Mouse (Mus musculus) embryonic facial prominence, embryonic 10.5 days (tissue): Measurements from ENCODE around the gene Camsap2. TPM values are rescaled to one million over a fixed set of nuclear protein-coding genes. Genes with fewer than 3 reads are reported as not detected.

Experiments used
- DNase-seq: peaks from one replicate; pipeline ENCODE4 v3.0.0-alpha.2; 2017; ENCODE audit warnings: low spot score
- H3K27ac ChIP-seq: fragments of 300-500 bp; sonication (generic); replicated peaks from 2 replicates; pipeline ENCODE4 v1.5.1; 2016; ENCODE audit warnings: mild to moderate bottlenecking
- H3K27me3 ChIP-seq: fragments of 300-500 bp; sonication (generic); replicated peaks from 2 replicates; pipeline ENCODE4 v1.6.1; 2016; ENCODE audit warnings: low read depth, mild to moderate bottlenecking; ENCODE audit not compliant: poor library complexity, severe bottlenecking
- H3K36me3 ChIP-seq: fragments of 300-500 bp; sonication (generic); replicated peaks from 2 replicates; pipeline ENCODE4 v1.6.1; 2016; ENCODE audit warnings: mild to moderate bottlenecking, moderate library complexity
- H3K4me1 ChIP-seq: fragments of 300-500 bp; sonication (generic); 2 replicates; pipeline ENCODE4 v1.6.1; 2016
- H3K4me3 ChIP-seq: fragments of 300-500 bp; sonication (generic); 2 replicates; pipeline ENCODE4 v1.5.1; 2016; ENCODE audit warnings: mild to moderate bottlenecking, moderate library complexity
- H3K9me3 ChIP-seq: fragments of 300-500 bp; sonication (generic); 2 replicates; pipeline ENCODE4 v1.6.1; 2016; ENCODE audit warnings: mild to moderate bottlenecking
- WGBS: fragments of 180-500 bp; shearing (Covaris S2); methylation state at CpG from one replicate; pipeline ENCODE4 v1.1.7; 2016; 5-methylcytosine and 5-hydroxymethylcytosine counted together
- polyA plus RNA-seq: library from polyadenylated mRNA; unstranded; fragments of >200 nt; fragmentation: Nextera tagmentation; extraction: Ambion mirVana; gene quantifications from 2 replicates; pipeline ENCODE4 v1.2.1, GENCODE M21; 2016

Camsap2 gene
- polyA plus RNA-seq, 1 experiment from 2014 or later, result 11.4 TPM

- Histone ChIP-seq H3K4me3 (no peak overlapping the region), H3K9me3 (no peaks in the 10 kb centered on the region), H3K36me3 (no peaks in the 10 kb centered on the region), H3K27ac (no peak overlapping the region), H3K4me1 (0 out of 2 replicates have a peak, but pooled peaks cover 2% of the 10 kb centered on the region), H3K27me3 (peaks cover 7% of the 10 kb centered on the region; the same call in 1 of the 2 replicates)
- no peak for DNase-seq
- 91% methylated on average over 5 of the region's 5 CpGs for WGBS
Measured at GRCm38 (mm10) chr1:136244469-136244868, 101.4 kb downstream of the Camsap2 start.

GRCm38 (mm10) chr1:136241801-136242200 lies 104.1 kb downstream of the Camsap2 start:
- Histone ChIP-seq H3K4me3 (no peak overlapping the region), H3K9me3 (no peaks in the 10 kb centered on the region), H3K27me3 (0 out of 2 replicates have a peak, but pooled peaks cover 4% of the 10 kb centered on the region), H3K4me1 (no peaks in the 10 kb centered on the region), H3K36me3 (no peaks in the 10 kb centered on the region), H3K27ac (no peak overlapping the region)
- no peak for DNase-seq
- 90% methylated on average over 7 of the region's 7 CpGs for WGBS

- peaks cover 23% of the 10 kb centered on the region; the same call in 1 of the 2 replicates for H3K27me3 ChIP-seq
- no peaks in the 10 kb centered on the region for H3K9me3 ChIP-seq
- WGBS, result 90% methylated on average over 4 of the region's 4 CpGs
- H3K27ac ChIP-seq, result no peak overlapping the region
- no peaks in the 10 kb centered on the region for H3K36me3 ChIP-seq
- no peak overlapping the region for H3K4me3 ChIP-seq
- DNase-seq, result no peak
- peaks cover 11% of the 10 kb centered on the region for H3K4me1 ChIP-seq
Measured at GRCm38 (mm10) chr1:136238495-136238894, 107.4 kb downstream of the Camsap2 start.

- Histone ChIP-seq H3K9me3 (no peaks in the 10 kb centered on the region), H3K27ac (peak overlapping the region; percentile 94), H3K4me1 (peaks cover 48% of the 10 kb centered on the region), H3K36me3 (no peaks in the 10 kb centered on the region), H3K27me3 (peaks cover 31% of the 10 kb centered on the region; the same call in 1 of the 2 replicates), H3K4me3 (peak overlapping the region; percentile 79)
- no peak for DNase-seq
- whole genome bisulfite sequencing, result 2% methylated on average over 9 of the region's 9 CpGs
Measured at GRCm38 (mm10) chr1:136234595-136235092, 111.3 kb downstream of the Camsap2 start.

GRCm38 (mm10) chr1:136233892-136234594 lies 111.9 kb downstream of the Camsap2 start, which contains the start of gene Inava:
Inava (minus strand) TSS chr1:136234264.
- H3K27ac ChIP-seq, result peak within 1 kb of the TSS; percentile 94
- no peaks in the 10 kb centered on the region for H3K36me3 ChIP-seq
- peaks cover 54% of the 10 kb centered on the region for H3K4me1 ChIP-seq
- H3K27me3 ChIP-seq, result peaks cover 31% of the 10 kb centered on the region; the same call in 1 of the 2 replicates
- WGBS, result under 1% methylated on average over 51 of the region's 51 CpGs
- H3K9me3 ChIP-seq, result no peaks in the 10 kb centered on the region
- H3K4me3 ChIP-seq, result peak within 1 kb of the TSS; percentile 79
- peak; percentile 92 for DNase-seq

- Histone ChIP-seq H3K4me3 (peak overlapping the region; percentile 79), H3K9me3 (no peaks in the 10 kb centered on the region), H3K27ac (peak overlapping the region; percentile 94), H3K27me3 (peaks cover 31% of the 10 kb centered on the region; the same call in 1 of the 2 replicates), H3K36me3 (no peaks in the 10 kb centered on the region; the same call in 1 of the 2 replicates), H3K4me1 (peaks cover 63% of the 10 kb centered on the region)
- peak; percentile 67 for DNase-seq
- under 1% methylated on average over 23 of the region's 23 CpGs for WGBS
Measured at GRCm38 (mm10) chr1:136232986-136233790, 112.7 kb downstream of the Camsap2 start.

GRCm38 (mm10) chr1:136232285-136232926 lies 113.5 kb downstream of the Camsap2 start:
- 3% methylated on average over 9 of the region's 9 CpGs for WGBS
- H3K4me3 ChIP-seq, result peak overlapping the region; percentile 79
- peak; percentile 59 for DNase-seq
- peaks cover 2% of the 10 kb centered on the region for H3K36me3 ChIP-seq
- H3K4me1 ChIP-seq, result peaks cover 68% of the 10 kb centered on the region
- H3K27ac ChIP-seq, result peak overlapping the region; percentile 94
- H3K9me3 ChIP-seq, result no peaks in the 10 kb centered on the region
- H3K27me3 ChIP-seq, result peaks cover 31% of the 10 kb centered on the region; the same call in 1 of the 2 replicates

- peaks cover 68% of the 10 kb centered on the region for H3K4me1 ChIP-seq
- DNase-seq, result no peak
- 5% methylated on average over 6 of the region's 6 CpGs for WGBS
Measured at GRCm38 (mm10) chr1:136231596-136231995, 114.3 kb downstream of the Camsap2 start.

GRCm38 (mm10) chr1:136230201-136230600 lies 115.7 kb downstream of the Camsap2 start:
- peak; percentile 52 for DNase-seq
- Histone ChIP-seq H3K9me3 (no peaks in the 10 kb centered on the region), H3K4me3 (peak overlapping the region; percentile 79), H3K36me3 (peaks cover 24% of the 10 kb centered on the region), H3K4me1 (peaks cover 72% of the 10 kb centered on the region), H3K27ac (peak overlapping the region; percentile 94), H3K27me3 (peaks cover 17% of the 10 kb centered on the region; the same call in 1 of the 2 replicates)
- WGBS, result 17% methylated on average over 11 of the region's 11 CpGs

More at GRCm38 (mm10) chr1:136231596-136231995, 114.3 kb downstream of the Camsap2 start:
- no peaks in the 10 kb centered on the region for H3K9me3 ChIP-seq
- H3K27me3 ChIP-seq, result peaks cover 29% of the 10 kb centered on the region; the same call in 1 of the 2 replicates
- H3K36me3 ChIP-seq, result peaks cover 10% of the 10 kb centered on the region
- H3K4me3 ChIP-seq, result peak overlapping the region; percentile 79
- H3K27ac ChIP-seq, result peak overlapping the region; percentile 94

- 8% methylated on average over 6 of the region's 6 CpGs for WGBS
- peak overlapping the region; percentile 94 for H3K27ac ChIP-seq
- H3K36me3 ChIP-seq, result peaks cover 36% of the 10 kb centered on the region
- no peaks in the 10 kb centered on the region for H3K9me3 ChIP-seq
- peaks cover 12% of the 10 kb centered on the region; the same call in 1 of the 2 replicates for H3K27me3 ChIP-seq
- peak; percentile 20 for DNase-seq
- peak overlapping the region; percentile 79; the same call in 1 of the 2 replicates for H3K4me3 ChIP-seq
- peaks cover 63% of the 10 kb centered on the region for H3K4me1 ChIP-seq
Measured at GRCm38 (mm10) chr1:136229040-136229373, 116.9 kb downstream of the Camsap2 start.

GRCm38 (mm10) chr1:136228328-136229039 lies 117.4 kb downstream of the Camsap2 start:
- no peaks in the 10 kb centered on the region for H3K9me3 ChIP-seq
- 19% methylated on average over 13 of the region's 13 CpGs for WGBS
- peak; percentile 20 for DNase-seq
- peaks cover 12% of the 10 kb centered on the region; the same call in 1 of the 2 replicates for H3K27me3 ChIP-seq
- H3K4me3 ChIP-seq, result peak overlapping the region; percentile 79; the same call in 1 of the 2 replicates
- peaks cover 41% of the 10 kb centered on the region for H3K36me3 ChIP-seq
- H3K27ac ChIP-seq, result peak overlapping the region; percentile 94
- H3K4me1 ChIP-seq, result peaks cover 61% of the 10 kb centered on the region
